Comparison of ENCODE assay signal across 8 mouse cellular contexts in the genomic region with DNA sequence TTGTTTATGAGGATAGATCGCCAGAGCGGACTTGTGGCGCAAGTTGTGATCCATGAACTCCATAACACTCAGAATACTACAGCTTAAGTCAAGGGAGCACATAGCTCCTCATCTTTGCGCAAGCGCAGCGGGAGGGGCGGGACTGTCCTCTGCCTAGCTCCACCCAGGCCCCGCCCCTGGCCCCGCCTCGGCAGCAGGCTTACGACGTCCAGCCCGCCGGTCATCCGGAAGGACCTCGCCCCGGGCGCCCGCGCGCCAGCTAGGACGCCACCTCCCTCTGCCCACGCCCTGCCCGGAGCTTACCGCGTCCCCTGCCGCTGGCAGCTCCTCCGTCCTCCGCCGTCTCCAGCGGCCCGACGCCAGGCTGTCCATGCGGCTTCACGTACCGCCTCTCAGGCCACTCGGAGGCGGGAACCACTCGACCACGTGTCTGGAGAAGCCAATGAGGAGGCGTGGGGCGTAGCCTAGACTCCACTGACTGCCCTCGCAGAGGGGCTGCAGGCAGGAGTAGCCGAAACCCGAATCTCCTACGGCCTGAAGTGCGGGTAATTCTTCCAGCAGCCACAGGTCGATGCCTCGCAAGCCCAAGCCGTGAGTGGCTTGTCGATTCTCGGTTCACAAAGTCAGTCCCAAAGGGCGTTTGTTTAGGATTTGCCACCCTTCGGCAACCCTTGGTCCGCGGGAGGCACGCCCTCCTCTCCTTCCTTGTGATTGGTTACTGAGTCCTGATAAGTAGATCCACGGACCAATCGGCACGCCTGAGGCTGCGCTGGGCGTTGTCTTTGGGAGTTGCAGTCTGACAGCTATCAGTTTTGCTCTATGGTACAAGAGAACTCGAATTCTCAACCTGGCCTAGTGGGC. TPM values are rescaled to one million over a fixed set of nuclear protein-coding genes. Genes with fewer than 3 reads are reported as not detected.
DNase-seq lines count a peak whose midpoint lies in the region; ATAC-seq lines count a peak whose summit lies in the region.

TSS of gene 9430038I01Rik (minus strand) at position 426 of the 861 bp plus-strand sequence.

- WGBS in hindbrain, embryonic 15.5 days, result under 1% methylated on average over 63 of the region's 63 CpGs

- no peaks in the 10 kb centered on the region for H3K36me3 ChIP-seq in hindbrain, embryonic 15.5 days

- no peaks in the 10 kb centered on the region for H3K9me3 ChIP-seq in hindbrain, embryonic 15.5 days

- DNase-seq in T-cell, adult 2 months (ENCODE audit: low spot score), result peak; percentile 93
- DNase-seq in cerebellum, postnatal 36 days, result peak; percentile 96 to 98
- peak; percentile 95 to 96 for DNase-seq in frontal cortex, postnatal 36 days (ENCODE audit: low spot score in 2 of 2)
- peak; percentile 95 for DNase-seq in left cerebral cortex, adult 11 months (ENCODE audit: low spot score)
- peak; percentile 98 for DNase-seq in lung, postnatal 4 days
- peak; percentile 86 for DNase-seq in retina, postnatal 7 days (ENCODE audit: low read depth, low spot score)
- peak; percentile 95 for DNase-seq in urinary bladder, adult 2 months (ENCODE audit: low spot score)

- H3K9ac ChIP-seq in hindbrain, embryonic 15.5 days, result peak within 1 kb of the TSS; percentile 72

- H3K27ac ChIP-seq in hindbrain, embryonic 15.5 days (replicated peaks), result peak within 1 kb of the TSS; percentile 95

- peaks cover 8% of the 10 kb centered on the region; the same call in 1 of the 2 replicates for H3K4me1 ChIP-seq in hindbrain, embryonic 15.5 days (replicated peaks)

- ATAC-seq in hindbrain, embryonic 15.5 days (ENCODE audit: low FRiP score, low read depth), result peak; percentile 100

- peak within 1 kb of the TSS; percentile 77 for H3K4me3 ChIP-seq in hindbrain, embryonic 15.5 days

- H3K4me2 ChIP-seq in hindbrain, embryonic 15.5 days, result peak within 1 kb of the TSS; percentile 65

- no peaks in the 10 kb centered on the region for H3K27me3 ChIP-seq in hindbrain, embryonic 15.5 days

RNA-seq across cellular contexts. Expression of gene 9430038I01Rik, which starts in this region (rescaled TPM):
- 15.0 and 15.6 TPM in 2 replicates for polyA plus RNA-seq in hindbrain, embryonic 15.5 days (2015; fragmentation: Nextera tagmentation; extraction: Ambion mirVana)
- 8.0 and 8.7 TPM in 2 replicates for polyA plus RNA-seq in urinary bladder, adult 2 months (2012; rRNA removed)

Comparison
In these comparisons a context has a peak if more than half of its experiments do, and no peak if none do; other contexts are left out.
1. Peak in every context shown above with its lines: DNase-seq, ATAC-seq, H3K4me3 ChIP-seq and H3K27ac ChIP-seq.